Mouse (Mus musculus) cerebellum, postnatal 4 days (tissue): ENCODE results near the gene Oxnad1.
A peak's percentile ranks its signal among the peaks of the same experiment; 100 is the strongest.
"Not testable (repeated sequence)": the region's sequence is repeated elsewhere in the genome, so short reads cannot be mapped to it uniquely, and the experiment has no call there.

Source experiments
- DNase-seq, 2 experiments: peaks; one replicate each; pipeline ENCODE4 v3.0.0; 2022; ENCODE audit warnings: low spot score in 2 of 2, mixed read lengths in 1 of 2

The Oxnad1 gene

DNA sequence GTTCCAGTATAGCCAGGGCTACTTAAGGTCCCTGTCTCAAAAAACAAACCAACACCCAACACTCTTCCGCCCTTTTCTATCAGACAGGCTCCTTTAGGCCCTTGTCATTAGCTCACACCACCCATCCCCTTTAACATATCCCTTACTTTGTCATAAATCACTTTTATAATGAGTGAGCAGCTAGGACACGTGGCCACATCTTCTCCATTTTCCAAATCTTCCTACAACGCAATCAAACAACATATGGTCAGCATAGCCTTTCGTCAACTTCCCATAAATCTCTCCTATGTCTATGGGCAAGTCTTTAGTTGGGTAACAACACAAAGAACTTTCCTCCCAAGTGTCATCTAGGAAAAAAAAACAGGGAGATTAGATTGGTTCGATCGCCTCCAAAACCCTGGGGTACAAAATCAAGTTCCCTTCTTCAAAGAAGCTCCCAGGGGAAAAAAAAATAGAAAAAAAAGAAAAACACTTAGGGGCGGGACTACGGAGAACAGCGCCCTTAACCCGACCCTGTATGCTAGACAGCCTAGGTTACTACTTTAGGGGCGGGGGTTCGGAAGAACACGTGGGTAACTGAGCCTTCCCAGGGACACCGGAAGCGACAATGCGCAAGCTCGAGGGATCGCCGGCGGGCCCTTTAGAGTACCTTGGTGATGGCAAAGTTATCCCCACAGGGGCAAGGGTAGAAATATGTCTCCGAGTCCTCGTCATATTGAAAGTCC is at the start of gene Oxnad1:
Oxnad1 (plus strand) TSS at position 614 of the 725 bp plus-strand sequence.
- DNase-seq: no peak

- DNase-seq: no peak
Observed at GRCm38 (mm10) chr14:32036482-32036881, 48.7 kb upstream of the Oxnad1 start.

DNA sequence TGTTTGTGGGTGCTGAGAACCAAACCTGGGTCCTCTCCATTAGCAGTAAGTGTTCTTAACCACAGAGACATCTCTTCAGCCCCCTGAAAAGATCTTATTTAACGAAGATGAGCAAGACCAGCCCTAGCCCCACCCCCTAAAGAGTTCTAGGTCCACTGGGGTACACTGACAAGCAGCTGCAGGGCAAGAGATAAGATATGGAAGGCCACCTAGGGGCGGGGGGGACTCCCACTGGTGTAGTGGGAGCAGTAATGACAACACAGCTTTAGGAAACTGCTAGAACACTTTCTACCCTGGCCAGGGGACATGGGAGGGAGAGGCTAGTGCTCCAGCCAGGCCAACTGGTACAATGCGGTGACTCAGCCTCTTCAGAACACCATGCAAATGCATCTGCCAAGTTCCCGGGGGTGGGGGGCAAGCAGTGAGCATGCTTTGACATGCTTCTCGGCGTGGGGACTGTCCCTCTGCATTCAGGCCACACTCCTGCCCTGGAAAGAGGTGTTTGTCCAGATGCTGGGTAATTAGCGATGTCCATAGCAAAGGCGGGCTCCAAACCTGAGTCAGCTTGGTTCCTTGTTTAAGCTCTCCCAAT is 47.4 kb upstream of the Oxnad1 start:
- no peak for DNase-seq

DNA sequence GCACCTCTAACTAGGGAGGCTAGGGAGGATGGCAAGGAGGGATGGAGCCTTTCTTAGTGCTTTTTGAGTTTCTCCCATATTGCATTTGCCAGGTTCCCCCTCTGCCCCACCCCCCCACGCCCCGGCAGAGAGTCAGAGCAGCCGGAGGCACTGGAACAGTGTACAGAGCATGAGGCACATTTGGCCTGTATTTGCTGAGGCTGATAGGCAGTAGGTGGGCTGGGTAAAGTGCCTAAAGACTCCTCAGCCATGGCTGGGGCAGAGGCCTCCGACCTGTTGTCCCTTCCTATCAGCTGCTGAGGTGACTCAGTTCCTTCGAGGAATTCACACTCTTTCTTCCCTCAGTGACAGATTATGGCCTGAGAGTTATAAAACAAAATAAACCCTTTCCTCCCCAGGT is 43.1 kb upstream of the Oxnad1 start:
- DNase-seq: no peak

GRCm38 (mm10) chr14:32046357-32046756 is 38.8 kb upstream of the Oxnad1 start:
- DNase-seq: no peak

DNA sequence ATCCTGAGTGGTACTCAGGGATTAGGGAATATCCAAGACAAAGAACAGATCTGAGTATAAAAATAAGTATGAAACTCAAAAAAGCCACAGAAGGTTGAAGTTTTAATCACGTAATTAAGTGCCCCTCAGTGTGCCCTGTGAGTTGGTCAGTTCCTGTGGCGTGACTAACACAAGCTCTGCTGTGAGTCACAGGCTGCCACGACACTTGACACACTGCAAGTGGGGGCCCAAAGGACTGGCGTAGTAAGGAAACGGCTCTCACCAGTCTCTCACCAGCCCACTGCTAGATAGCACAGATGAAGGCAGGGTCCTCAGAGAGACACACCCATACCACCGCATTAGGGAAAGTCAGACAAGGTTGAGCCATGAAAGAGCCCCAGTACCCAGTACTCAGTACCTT is 35.0 kb upstream of the Oxnad1 start:
- DNase-seq: no peak

DNA sequence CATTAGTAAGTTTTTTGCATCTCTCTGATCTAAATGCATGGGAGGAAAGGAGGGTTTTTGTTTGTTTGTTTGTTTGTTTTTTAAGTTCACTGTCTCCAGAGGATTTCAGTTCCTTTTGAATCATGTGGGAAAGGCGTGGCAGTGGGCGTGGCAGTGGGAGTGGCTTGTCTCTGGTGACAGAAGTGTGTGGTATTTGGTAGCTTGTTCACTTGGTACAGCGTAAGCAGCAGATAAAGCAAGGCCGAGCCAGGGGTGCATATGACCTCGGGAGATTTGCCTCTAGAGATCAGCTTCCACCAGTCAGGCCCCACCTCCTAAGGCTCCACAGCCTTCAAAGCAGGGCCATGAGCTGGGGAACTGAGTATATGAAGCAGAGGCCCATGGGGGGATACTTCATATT is 31.3 kb upstream of the Oxnad1 start:
- no peak for DNase-seq

- DNase-seq: no peak
Observed at GRCm38 (mm10) chr14:32054788-32055187, 30.4 kb upstream of the Oxnad1 start.

DNA sequence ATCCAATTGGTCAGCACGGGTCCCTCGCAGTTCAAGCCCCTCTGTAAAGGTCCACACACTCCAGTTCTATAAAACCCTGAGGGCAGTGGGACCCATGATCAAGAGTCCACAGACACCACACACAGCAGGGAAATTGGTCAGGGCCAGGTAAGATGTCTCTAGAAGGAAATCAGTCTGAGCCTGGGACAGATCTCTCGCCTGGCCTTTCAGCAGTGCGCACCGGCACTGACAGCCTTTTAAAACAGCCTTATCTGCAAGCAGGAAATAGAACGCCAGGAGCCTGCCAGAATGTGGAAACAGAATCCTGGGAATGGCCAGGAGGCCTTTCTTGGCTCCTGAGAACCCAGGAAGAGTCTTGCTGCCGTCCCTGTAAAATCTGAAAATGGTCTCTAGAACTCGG is 29.4 kb upstream of the Oxnad1 start:
- no peak for DNase-seq

DNA sequence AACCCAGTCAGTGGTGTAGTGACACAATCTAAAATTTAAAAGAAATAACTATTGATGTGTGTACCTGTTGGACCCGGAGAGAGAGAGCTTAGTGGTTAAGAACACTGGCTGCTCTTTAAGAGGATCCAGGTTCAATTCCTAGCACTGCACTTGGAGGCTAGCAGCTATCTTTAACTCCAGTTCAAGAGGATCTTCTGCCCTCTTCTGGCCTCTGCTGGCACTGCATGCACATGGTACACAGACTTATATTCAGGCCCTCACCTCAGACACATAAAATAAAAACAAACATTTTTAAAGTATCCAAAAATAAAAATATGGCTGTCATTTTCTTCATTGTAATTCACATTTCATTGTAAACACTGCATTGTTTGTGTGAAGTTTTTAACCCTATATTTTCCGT is 28.5 kb upstream of the Oxnad1 start:
- peak in 1 of 2 experiments; percentile 43 for DNase-seq

DNA sequence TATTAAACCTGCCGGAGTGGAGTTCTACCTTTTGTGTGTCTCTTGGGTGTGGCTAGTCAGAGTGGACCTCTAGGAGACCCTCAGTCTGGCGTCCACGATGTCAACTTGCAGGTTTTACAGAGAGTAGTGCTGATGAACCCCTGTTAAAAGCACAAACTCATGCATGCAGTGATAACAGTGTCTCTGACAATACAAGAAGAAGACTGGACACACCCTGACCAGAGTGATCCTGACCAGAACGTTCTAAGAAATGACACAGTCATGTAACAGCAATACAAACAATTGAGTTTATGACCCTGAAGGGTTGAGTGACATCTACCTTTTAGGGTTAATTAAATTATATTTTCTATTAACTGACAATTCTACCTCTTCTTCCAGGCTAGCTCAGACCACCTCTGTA is 27.5 kb upstream of the Oxnad1 start:
- no peak for DNase-seq

DNA sequence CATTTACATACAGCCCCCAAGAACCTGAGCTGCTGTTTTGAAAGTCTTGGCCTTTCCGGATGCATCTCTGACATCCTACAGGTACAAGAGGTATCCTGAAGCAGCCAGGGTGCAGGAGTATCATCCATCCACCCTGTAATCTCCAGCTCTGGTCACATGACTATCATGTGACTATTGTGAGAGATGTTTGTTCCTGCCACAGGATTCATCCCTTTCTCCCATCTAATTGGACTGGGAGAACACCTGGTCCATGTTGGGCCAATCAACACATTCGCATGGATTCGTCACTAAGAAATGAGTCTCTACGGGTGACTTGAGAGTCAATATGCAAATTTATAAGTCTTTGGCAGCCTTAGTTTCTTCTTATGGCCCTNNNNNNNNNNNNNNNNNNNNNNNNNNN is 23.8 kb upstream of the Oxnad1 start:
- DNase-seq: no peak

GRCm38 (mm10) chr14:32072807-32073206 is 12.4 kb upstream of the Oxnad1 start:
- DNase-seq: no peak

DNA sequence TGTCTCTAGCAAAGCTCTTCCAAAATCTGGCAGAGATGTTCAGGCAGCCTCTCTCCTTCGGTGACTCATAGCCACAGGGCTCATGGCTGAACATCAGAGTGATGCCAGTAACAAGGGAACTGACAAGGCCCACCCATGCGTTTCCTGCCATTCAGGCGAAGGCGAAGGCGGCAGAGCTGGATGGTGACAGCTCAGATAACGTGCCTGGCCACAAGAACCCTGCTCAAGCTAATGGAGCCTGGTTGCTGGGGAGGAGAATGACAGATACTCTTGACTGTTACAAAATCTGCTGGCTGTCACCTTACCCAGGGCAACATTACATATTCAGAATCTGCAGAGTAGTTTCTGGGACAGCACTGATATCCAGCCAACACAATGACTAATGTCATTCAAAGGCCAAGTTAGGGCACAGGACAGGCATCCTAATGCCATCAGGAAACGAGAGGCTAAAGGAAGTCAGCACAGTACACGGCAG is 11.9 kb upstream of the Oxnad1 start:
- DNase-seq: peak in 1 of 2 experiments; percentile 23

- no peak for DNase-seq
Observed at GRCm38 (mm10) chr14:32073901-32074300, 11.3 kb upstream of the Oxnad1 start.

DNA sequence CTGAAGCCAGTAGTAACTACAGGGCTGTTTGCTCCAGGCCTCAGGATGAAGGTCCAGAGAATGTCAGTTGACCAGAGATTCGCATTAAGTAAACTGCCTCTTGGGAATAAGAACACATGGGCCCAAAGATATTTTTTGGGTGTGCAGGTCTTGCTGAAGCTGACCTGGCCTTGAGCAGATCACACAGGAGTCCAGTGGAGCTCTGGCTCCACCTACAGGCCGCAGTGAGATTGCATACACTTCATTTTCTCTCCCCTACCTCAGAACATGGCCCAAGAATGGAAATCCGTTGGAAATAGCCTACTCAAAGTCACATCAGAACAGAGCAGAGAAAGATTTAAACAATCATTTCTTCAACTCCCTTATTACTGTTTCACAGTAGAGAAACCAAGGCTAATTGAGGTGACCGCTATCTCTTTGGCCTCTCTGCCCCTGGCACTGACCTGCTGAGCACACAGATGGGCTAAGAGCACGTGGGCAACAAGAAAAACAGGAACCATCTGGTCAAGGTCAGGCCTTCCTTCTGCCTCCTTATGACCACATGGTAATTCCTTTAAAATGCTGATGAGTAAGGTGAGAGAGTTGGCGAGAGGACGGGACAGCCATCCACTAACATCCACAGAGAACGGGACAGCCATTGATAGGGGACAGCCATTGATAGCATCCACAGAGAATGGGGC is 8.1 kb upstream of the Oxnad1 start:
- DNase-seq: peak; percentile 65 to 73

DNA sequence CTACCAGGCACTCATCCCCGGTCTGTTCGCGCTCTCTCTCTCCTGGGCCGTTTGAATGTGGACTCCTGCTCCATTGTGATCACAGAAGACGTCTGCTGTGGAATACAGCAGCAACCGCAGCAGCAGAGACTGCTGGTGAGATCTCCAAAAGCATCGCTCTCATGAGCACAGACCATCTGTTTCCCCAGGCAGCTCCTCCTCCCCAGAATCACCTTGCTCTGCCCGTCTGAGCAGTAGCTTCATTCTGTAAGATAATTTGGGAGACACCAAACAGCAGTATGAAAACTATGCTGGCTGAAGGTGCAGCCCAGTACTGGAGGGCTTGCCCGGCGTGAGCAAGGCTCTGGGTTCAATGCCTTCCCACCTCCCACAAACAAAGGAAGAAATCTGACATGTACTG is 4.1 kb upstream of the Oxnad1 start:
- DNase-seq: no peak

- no peak for DNase-seq
Observed at GRCm38 (mm10) chr14:32082891-32083290, 2.3 kb upstream of the Oxnad1 start.

DNA sequence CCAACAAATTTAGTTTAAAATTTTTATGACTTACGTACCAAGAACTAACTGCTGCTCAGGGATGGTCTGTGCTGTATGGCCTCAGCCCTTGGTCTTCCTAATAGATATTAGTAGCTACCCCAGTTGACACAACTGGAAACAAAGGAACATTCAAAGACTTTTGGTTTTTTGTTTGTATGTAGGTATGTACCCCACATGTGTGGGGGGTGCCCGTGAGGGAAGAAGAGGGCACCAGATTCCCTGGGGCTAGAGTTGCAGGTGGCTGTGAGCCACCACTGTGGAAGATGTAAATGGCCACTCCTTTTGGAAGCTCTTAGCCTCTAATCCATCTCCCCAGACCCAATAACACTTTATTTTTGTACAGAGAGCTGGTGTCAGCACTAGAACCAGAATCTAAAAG is 1.7 kb upstream of the Oxnad1 start:
- no peak for DNase-seq

DNA sequence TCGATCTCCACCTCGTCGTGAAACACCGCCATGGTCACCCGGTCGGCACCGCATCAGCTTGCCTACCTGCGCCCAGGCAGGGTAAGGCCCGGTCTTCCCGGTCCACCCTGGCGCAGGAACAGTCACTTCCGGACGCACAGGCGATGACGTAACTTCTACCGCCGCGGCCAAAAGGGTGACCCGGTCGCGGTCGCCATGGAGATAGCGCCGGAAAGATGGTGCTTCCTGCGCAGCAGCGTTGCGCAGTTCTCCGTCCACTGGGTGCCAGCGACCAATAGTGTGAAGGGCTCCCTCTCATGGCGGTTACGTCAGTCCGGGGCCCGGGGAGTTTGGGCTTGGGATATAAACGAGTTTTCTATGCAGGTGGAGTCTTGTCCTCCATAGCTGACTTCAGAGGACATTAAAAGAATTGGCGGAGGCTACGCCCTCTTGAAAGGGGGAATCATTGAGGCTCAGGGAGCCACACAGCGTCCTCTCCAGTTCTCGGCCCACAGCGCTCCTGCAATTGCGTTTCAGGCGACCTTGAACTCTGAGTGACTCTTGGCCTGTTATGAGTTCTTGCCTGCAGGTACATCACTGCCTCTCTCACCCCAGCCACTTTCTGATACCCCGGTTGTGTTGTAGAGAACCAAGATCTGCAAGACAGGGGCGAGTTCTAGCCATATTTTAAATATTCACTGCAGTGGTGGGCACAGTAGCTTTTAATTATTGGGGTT is 470 bp downstream of the Oxnad1 start, which contains the start of gene Dph3:
Dph3 (minus strand) TSS at position 244 of the 716 bp plus-strand sequence.
- DNase-seq: peak; percentile 97 to 98

- no peak for DNase-seq
Observed at GRCm38 (mm10) chr14:32086226-32086625, 1.1 kb downstream of the Oxnad1 start.

- not testable (repeated sequence) for DNase-seq
Observed at GRCm38 (mm10) chr14:32087584-32088248, 2.5 kb downstream of the Oxnad1 start.
